Mouse (Mus musculus): ENCODE measurements around the gene Itpk1.
"Not testable (repeated sequence)": the region's sequence is repeated elsewhere in the genome, so short reads cannot be mapped to it uniquely, and the experiment has no call there.

Gene Itpk1

GRCm38 (mm10) chr12:102661772-102662171 lies 43.0 kb downstream of the Itpk1 start:
- no peak for DNase-seq (ENCODE audit: low spot score in 2 of 2)

- no peak for DNase-seq (ENCODE audit: low spot score in 2 of 2)
Observed at GRCm38 (mm10) chr12:102660906-102661651, 43.7 kb downstream of the Itpk1 start.

GRCm38 (mm10) chr12:102653003-102653402 lies 51.7 kb downstream of the Itpk1 start:
- DNase-seq (ENCODE audit: low spot score in 2 of 2): peak in 1 of 2 experiments; percentile 20

GRCm38 (mm10) chr12:102652420-102652819 lies 52.3 kb downstream of the Itpk1 start:
- DNase-seq (ENCODE audit: low spot score in 2 of 2): no peak

- no peak for DNase-seq (ENCODE audit: low spot score in 2 of 2)
Observed at GRCm38 (mm10) chr12:102651871-102652270, 52.9 kb downstream of the Itpk1 start.

GRCm38 (mm10) chr12:102651401-102651800 lies 53.3 kb downstream of the Itpk1 start:
- DNase-seq (ENCODE audit: low spot score in 2 of 2): no peak

- DNase-seq (ENCODE audit: low spot score in 2 of 2): no peak
Observed at GRCm38 (mm10) chr12:102650649-102651048, 54.1 kb downstream of the Itpk1 start.

- DNase-seq (ENCODE audit: low spot score in 2 of 2): no peak
Observed at GRCm38 (mm10) chr12:102647839-102648564, 56.7 kb downstream of the Itpk1 start.

GRCm38 (mm10) chr12:102646586-102647260 lies 58.0 kb downstream of the Itpk1 start:
- no peak for DNase-seq (ENCODE audit: low spot score in 2 of 2)

GRCm38 (mm10) chr12:102645911-102646585 lies 58.7 kb downstream of the Itpk1 start:
- no peak for DNase-seq (ENCODE audit: low spot score in 2 of 2)

- DNase-seq (ENCODE audit: low spot score in 2 of 2): no peak
Observed at GRCm38 (mm10) chr12:102643316-102643715, 61.4 kb downstream of the Itpk1 start.

GRCm38 (mm10) chr12:102640436-102641163 lies 64.1 kb downstream of the Itpk1 start:
- DNase-seq (ENCODE audit: low spot score in 2 of 2): peak; percentile 33 to 56

GRCm38 (mm10) chr12:102638878-102639277 lies 65.9 kb downstream of the Itpk1 start:
- no peak for DNase-seq (ENCODE audit: low spot score in 2 of 2)

GRCm38 (mm10) chr12:102637235-102637634 lies 67.5 kb downstream of the Itpk1 start:
- no peak for DNase-seq (ENCODE audit: low spot score in 2 of 2)

- no peak for DNase-seq (ENCODE audit: low spot score in 2 of 2)
Observed at GRCm38 (mm10) chr12:102634436-102635050, 70.2 kb downstream of the Itpk1 start.

GRCm38 (mm10) chr12:102633083-102633501 lies 71.6 kb downstream of the Itpk1 start:
- DNase-seq (ENCODE audit: low spot score in 2 of 2): no peak

GRCm38 (mm10) chr12:102631690-102632089 lies 73.0 kb downstream of the Itpk1 start:
- no peak for DNase-seq (ENCODE audit: low spot score in 2 of 2)

GRCm38 (mm10) chr12:102630471-102630870 lies 74.3 kb downstream of the Itpk1 start:
- not testable (repeated sequence) for DNase-seq (ENCODE audit: low spot score in 2 of 2)

GRCm38 (mm10) chr12:102628221-102628620 lies 76.5 kb downstream of the Itpk1 start:
- DNase-seq (ENCODE audit: low spot score in 2 of 2): no peak

- no peak for DNase-seq (ENCODE audit: low spot score in 2 of 2)
Observed at GRCm38 (mm10) chr12:102627545-102627944, 77.2 kb downstream of the Itpk1 start.

GRCm38 (mm10) chr12:102626841-102627240 lies 77.9 kb downstream of the Itpk1 start:
- DNase-seq (ENCODE audit: low spot score in 2 of 2): no peak

All from frontal cortex, postnatal 25 days (tissue).